Mouse (Mus musculus): Measurements from ENCODE around the gene Zc3h8.

DNA sequence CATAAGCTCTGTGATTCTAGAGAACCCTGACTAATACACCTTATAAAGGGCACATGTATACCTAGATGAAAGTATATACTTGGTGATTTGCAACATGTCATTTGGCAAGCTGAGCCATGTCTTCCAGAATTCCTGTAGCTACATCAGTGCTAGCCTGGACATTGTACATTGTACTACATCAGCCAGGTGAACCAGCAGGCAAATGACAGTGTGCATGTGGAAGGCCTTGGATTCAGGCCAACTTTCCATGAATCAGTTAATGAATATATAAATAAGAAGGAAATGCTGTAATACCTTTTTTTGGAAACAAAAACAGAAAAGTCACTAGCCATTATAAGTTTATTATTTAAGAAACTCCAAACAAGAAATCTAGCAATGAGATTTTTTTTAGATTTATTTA lies 10.3 kb upstream of the Zc3h8 start:
- TF ChIP-seq FLI1 (IDR thresholded peaks at IDR 0.05; ENCODE audit: low read length): no peak
- TF ChIP-seq GATA1 (IDR thresholded peaks at IDR 0.05; ENCODE audit: borderline replicate concordance, low read length): no peak

All from megakaryocyte, embryonic 14.5 days (primary cell).